Mouse (Mus musculus) midbrain, postnatal 0 days (tissue): Measurements from ENCODE around the gene Gm20498. TPM values are rescaled to one million over a fixed set of nuclear protein-coding genes. Genes with fewer than 3 reads are reported as not detected.
A peak's percentile ranks its signal among the peaks of the same experiment; 100 is the strongest.
"Not testable (repeated sequence)": the region's sequence is repeated elsewhere in the genome, so short reads cannot be mapped to it uniquely, and the experiment has no call there.

Experiments used
- ATAC-seq: fragments of 200-750 bp; cut with Nextera tagmentation; 2 replicates; pipeline ENCODE4 v1.8.0; 2017; ENCODE audit warnings: moderate number of reproducible peaks, mild to moderate bottlenecking, moderate TSS enrichment, moderate library complexity; ENCODE audit not compliant: low FRiP score
- DNase-seq: peaks from one replicate; pipeline ENCODE4 v3.0.0-alpha.2; 2015; ENCODE audit warnings: low spot score
- H3K27ac ChIP-seq: fragments of 300-500 bp; sonication (generic); 2 replicates; pipeline ENCODE4 v1.5.1; 2014; ENCODE audit warnings: low read depth, mild to moderate bottlenecking, low read length, mixed read lengths
- H3K27me3 ChIP-seq: fragments of 300-500 bp; sonication (generic); 2 replicates; pipeline ENCODE4 v1.6.1; 2014; ENCODE audit warnings: low read length, control low read depth, mixed read lengths; ENCODE audit not compliant: insufficient read depth
- H3K36me3 ChIP-seq: fragments of 300-500 bp; sonication (generic); 2 replicates; pipeline ENCODE4 v1.6.1; 2014; ENCODE audit warnings: low read length, control low read depth, mixed read lengths; ENCODE audit not compliant: insufficient read depth
- H3K4me1 ChIP-seq: fragments of 300-500 bp; sonication (generic); 2 replicates; pipeline ENCODE4 v1.6.1; 2014; ENCODE audit warnings: mild to moderate bottlenecking, control low read depth, antibody characterized with exemption, low read length, mixed read lengths; ENCODE audit not compliant: insufficient read depth
- H3K4me2 ChIP-seq: fragments of 300-500 bp; sonication (generic); 2 replicates; pipeline ENCODE4 v1.6.1; 2014; ENCODE audit warnings: low read depth, mild to moderate bottlenecking, low read length, mixed read lengths; ENCODE audit not compliant: poor library complexity, severe bottlenecking
- H3K4me3 ChIP-seq: fragments of 300-500 bp; sonication (generic); 2 replicates; pipeline ENCODE4 v1.5.1; 2014; ENCODE audit warnings: low read depth, mild to moderate bottlenecking, low read length, moderate library complexity
- H3K9ac ChIP-seq: fragments of 300-500 bp; sonication (generic); replicated peaks from 2 replicates; pipeline ENCODE4 v1.6.1; 2014; ENCODE audit warnings: mild to moderate bottlenecking, low read length, moderate library complexity, mixed read lengths; ENCODE audit not compliant: poor library complexity, severe bottlenecking
- H3K9me3 ChIP-seq: fragments of 300-500 bp; sonication (generic); 2 replicates; pipeline ENCODE4 v1.6.1; 2016; ENCODE audit warnings: low read length, control low read depth
- CTCF ChIP-seq: IDR thresholded peaks from 2 replicates; pipeline ENCODE4 v1.5.1; 2016; ENCODE audit warnings: antibody characterized with exemption, mild to moderate bottlenecking
- WGBS: fragments of 180-500 bp; shearing (Covaris S2); extraction: QIAGEN DNeasy Blood & Tissue Kit; methylation state at CpG from one replicate; pipeline ENCODE4 v1.1.7; 2014; 5-methylcytosine and 5-hydroxymethylcytosine counted together
- polyA plus RNA-seq: library from polyadenylated mRNA; unstranded; fragments of >200 nt; fragmentation: Nextera tagmentation; extraction: Ambion mirVana; gene quantifications from 2 replicates; pipeline ENCODE4 v1.2.1, GENCODE M21; 2015
- total RNA-seq: library from RNA; depleted of rRNA; stranded (reverse); fragments of >200 nt; gene quantifications from 2 replicates; pipeline ENCODE4 v1.2.3, GENCODE M21; 2014

Gm20498 gene
- total and polyA plus RNA-seq, 2 experiments from 2014 or later, result 11.4 to 48.0 TPM

DNA sequence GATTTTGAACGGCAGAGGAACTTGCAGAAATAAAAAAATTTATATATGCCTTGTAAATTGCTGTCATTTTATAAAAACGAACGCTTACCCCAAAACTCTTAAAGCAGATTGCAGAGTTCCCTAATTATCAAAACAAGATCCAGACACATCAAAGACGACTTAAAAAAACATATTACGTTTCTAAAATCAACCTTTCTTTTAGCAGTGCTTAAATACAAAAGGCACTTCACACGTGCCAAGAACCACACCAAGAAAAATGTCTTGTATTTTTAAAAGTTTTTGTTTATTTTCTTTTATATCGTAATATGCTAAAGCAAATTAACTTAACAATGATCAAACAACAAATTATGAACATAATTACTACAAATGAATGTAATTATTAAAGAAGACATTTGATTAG, 48.5 kb downstream of the Gm20498 start:
- no peaks in the 10 kb centered on the region for H3K4me1 ChIP-seq

DNA sequence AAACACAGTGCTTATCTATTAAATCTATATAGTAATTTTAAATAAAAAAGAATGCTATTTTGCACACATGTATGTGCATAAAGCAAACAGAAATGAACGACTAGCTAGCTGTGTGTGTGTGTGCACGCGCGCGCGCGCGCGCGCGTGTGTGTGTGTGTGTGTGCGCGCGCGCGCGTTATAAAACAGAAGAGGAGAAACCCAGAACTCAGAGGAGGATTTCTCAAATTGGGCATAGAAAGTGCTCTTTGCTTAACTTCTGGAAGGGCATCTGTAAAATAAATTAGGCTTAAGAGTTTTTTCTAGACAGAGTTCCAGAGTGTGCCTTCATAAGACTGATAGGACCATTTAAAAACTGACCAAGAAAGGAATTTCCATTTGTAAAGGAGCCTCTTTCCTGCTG, 49.0 kb downstream of the Gm20498 start:
- DNase-seq (peak; percentile 72), ATAC-seq (no peak)
- Histone ChIP-seq H3K9ac (peak overlapping the region; percentile 39; the same call in 1 of the 2 replicates), H3K36me3 (no peaks in the 10 kb centered on the region), H3K9me3 (no peaks in the 10 kb centered on the region), H3K4me3 (peak overlapping the region; percentile 68), H3K4me1 (no peaks in the 10 kb centered on the region), H3K27ac (no peak overlapping the region), H3K27me3 (no peaks in the 10 kb centered on the region), H3K4me2 (peak overlapping the region; percentile 59)
- 41% methylated on average over 17 of the region's 17 CpGs for WGBS
- TF ChIP-seq CTCF, result no peak

More for the DNA sequence above, 48.5 kb downstream of the Gm20498 start:
- TF ChIP-seq CTCF, result no peak
- H3K9me3 ChIP-seq, result no peaks in the 10 kb centered on the region
- DNase-seq, result no peak
- 0 out of 2 replicates have a peak overlapping the region, but pooled peaks have one; percentile 92 for H3K27ac ChIP-seq
- peak overlapping the region; percentile 59 for H3K4me2 ChIP-seq
- H3K27me3 ChIP-seq, result no peaks in the 10 kb centered on the region
- peak overlapping the region; percentile 83 for H3K9ac ChIP-seq
- no peaks in the 10 kb centered on the region for H3K36me3 ChIP-seq
- H3K4me3 ChIP-seq, result peak overlapping the region; percentile 68
- no peak for ATAC-seq
- 3% methylated on average over 7 of the region's 7 CpGs for WGBS

DNA sequence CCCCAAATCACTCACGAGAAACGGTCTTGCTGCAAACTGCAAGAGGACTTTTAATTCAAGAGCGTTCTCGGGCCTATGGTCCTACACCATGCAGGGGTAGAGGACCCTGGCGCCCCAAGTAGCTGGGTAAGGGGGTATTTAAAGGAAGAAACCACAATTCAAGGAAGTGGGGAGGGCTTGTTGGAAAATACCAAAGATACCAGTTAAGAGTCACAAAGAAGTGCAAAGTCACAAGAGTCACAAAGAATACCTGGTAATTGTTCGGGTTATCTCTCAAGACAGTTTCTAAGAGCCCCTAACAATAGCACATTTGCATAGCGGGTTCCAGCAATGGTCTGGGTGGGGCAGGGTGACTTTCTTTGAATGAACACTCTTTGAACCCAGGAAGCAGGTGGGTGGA, 73.7 kb downstream of the Gm20498 start:
- H3K4me1 ChIP-seq, H3K4me2 ChIP-seq, H3K27ac ChIP-seq, ATAC-seq, H3K9ac ChIP-seq, H3K27me3 ChIP-seq, H3K36me3 ChIP-seq, H3K4me3 ChIP-seq, H3K9me3 ChIP-seq, DNase-seq: not testable (repeated sequence)
- WGBS, result 97% methylated on average over 7 of the region's 7 CpGs

DNA sequence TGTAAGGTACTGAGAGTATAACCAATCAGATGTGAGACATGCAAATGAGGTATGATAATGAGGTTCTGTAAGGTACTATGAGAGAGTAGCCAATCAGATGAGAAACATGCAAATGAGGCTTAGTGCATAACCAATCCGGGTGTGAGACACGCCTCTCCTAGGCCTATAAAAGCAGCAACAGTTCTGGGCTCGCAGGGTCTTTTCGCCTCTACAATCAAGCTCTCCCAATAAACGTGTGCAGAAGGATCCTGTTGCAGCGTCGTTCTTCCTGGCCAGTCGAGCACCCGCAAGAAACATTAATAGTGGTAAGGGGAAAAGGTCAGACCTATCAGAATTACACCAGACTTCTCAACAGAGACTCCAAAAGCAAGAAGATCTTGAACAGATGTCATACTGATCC, 93.7 kb downstream of the Gm20498 start:
- H3K4me2 ChIP-seq, H3K27me3 ChIP-seq, DNase-seq, H3K4me3 ChIP-seq, H3K27ac ChIP-seq, H3K9ac ChIP-seq, ATAC-seq, H3K4me1 ChIP-seq, H3K36me3 ChIP-seq, H3K9me3 ChIP-seq: not testable (repeated sequence)
- WGBS, result 94% methylated on average over 9 of the region's 9 CpGs

DNA sequence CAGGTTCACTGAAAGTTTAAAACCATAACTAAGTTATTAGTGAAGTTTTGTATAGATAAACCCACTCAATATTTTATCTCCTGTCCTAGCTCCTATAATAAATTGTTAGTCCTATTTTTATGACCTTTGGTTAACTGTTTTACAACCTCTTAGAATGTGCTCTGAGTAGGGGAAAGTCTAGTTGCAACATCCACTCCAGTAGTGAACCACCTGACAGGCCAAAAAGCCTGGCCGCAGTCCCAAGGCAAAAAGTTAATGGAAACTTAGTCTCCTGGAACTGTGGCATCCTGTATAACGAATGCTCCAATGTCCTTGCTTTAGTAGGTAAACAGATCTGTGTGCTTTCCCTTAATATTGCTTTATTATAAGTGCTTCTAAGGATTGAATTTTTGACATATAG, 97.9 kb downstream of the Gm20498 start:
- H3K4me1 ChIP-seq, ATAC-seq, DNase-seq, H3K4me2 ChIP-seq, H3K36me3 ChIP-seq, H3K27ac ChIP-seq, H3K9ac ChIP-seq, H3K4me3 ChIP-seq, H3K9me3 ChIP-seq, H3K27me3 ChIP-seq: not testable (repeated sequence)
- 99% methylated on average over 2 of the region's 2 CpGs for WGBS

DNA sequence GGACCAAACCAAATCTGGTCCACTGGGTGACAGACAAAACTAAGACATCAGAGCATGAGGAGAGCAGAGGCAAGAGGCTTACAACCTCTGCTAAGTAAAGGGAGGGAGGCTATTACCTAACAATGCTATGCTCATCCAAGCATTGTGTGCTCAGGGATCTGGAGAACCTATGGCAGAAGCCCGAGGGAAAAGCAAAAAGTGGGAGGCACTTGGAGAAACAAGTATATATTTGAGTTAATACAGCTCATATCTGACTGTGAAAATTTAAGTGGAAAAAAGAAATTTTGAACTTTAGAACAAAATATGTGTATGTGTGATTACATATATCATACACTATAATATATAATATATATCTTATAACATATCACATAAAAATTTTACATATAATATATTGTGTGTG, 110.9 kb downstream of the Gm20498 start, which contains the start of gene Adam4:
TSS of gene Adam4 (minus strand) at position 101 of the 400 bp plus-strand sequence.
- H3K9ac ChIP-seq, result no peak within 1 kb of the TSS
- no peak for TF ChIP-seq CTCF
- WGBS, result 93% methylated on average over 1 of the region's 1 CpGs
- no peaks in the 10 kb centered on the region for H3K4me1 ChIP-seq
- no peak within 1 kb of the TSS for H3K4me2 ChIP-seq
- H3K4me3 ChIP-seq, result no peak within 1 kb of the TSS
- peaks cover 6% of the 10 kb centered on the region; the same call in 1 of the 2 replicates for H3K9me3 ChIP-seq
- H3K27ac ChIP-seq, result no peak within 1 kb of the TSS
- H3K27me3 ChIP-seq, result no peaks in the 10 kb centered on the region
- DNase-seq, result no peak
- H3K36me3 ChIP-seq, result no peaks in the 10 kb centered on the region; the same call in 1 of the 2 replicates
- no peak for ATAC-seq
